In genomic region chr2:69205185-69205584, GRCm38 (mm10) we compare ENCODE assay signal across 8 mouse cellular contexts. TPM values are rescaled to one million over a fixed set of nuclear protein-coding genes. Genes with fewer than 3 reads are reported as not detected.
DNase-seq lines count a peak whose midpoint lies in the region; ATAC-seq and TF ChIP-seq lines count a peak whose summit lies in the region.

No protein-coding gene starts in this region.

- no peak for TF ChIP-seq CTCF in E14TG2a.4 (conservative IDR thresholded peaks at IDR 0.05; ENCODE audit: low read length)
- no peak for TF ChIP-seq CTCF in bone marrow macrophage, adult 2 months (IDR thresholded peaks at IDR 0.05; ENCODE audit: low read depth, low read length)
- TF ChIP-seq CTCF in hindbrain, postnatal 0 days (IDR thresholded peaks at IDR 0.05; ENCODE audit: low read depth), result no peak

- peaks cover 28% of the 10 kb centered on the region for H3K4me1 ChIP-seq in E14TG2a.4 (replicated peaks; ENCODE audit: low read depth, low read length)
- H3K4me1 ChIP-seq in bone marrow macrophage, adult 2 months (ENCODE audit: control insufficient read depth, insufficient read depth, low read length), result peaks cover 4% of the 10 kb centered on the region
- H3K4me1 ChIP-seq in hindbrain, postnatal 0 days (ENCODE audit: insufficient read depth, low read length), result peaks cover 5% of the 10 kb centered on the region; the same call in 1 of the 2 replicates
- peaks cover 27% of the 10 kb centered on the region for H3K4me1 ChIP-seq in liver, embryonic 13.5 days (replicated peaks)

- H3K27ac ChIP-seq in bone marrow macrophage, adult 2 months (ENCODE audit: insufficient read depth, low read depth, low read length), result no peak overlapping the region
- no peak overlapping the region for H3K27ac ChIP-seq in hindbrain, postnatal 0 days
- H3K27ac ChIP-seq in liver, embryonic 13.5 days, result peak overlapping the region; percentile 89

- no peaks in the 10 kb centered on the region for H3K9me3 ChIP-seq in E14TG2a.4 (ENCODE audit: low read length)
- no peaks in the 10 kb centered on the region for H3K9me3 ChIP-seq in hindbrain, postnatal 0 days (ENCODE audit: low read length)
- H3K9me3 ChIP-seq in liver, embryonic 13.5 days (replicated peaks), result no peaks in the 10 kb centered on the region

- ATAC-seq in hindbrain, postnatal 0 days, result no peak
- ATAC-seq in liver, embryonic 13.5 days (ENCODE audit: low read depth), result no peak

- DNase-seq in hindbrain, postnatal 0 days (ENCODE audit: low spot score), result no peak
- no peak for DNase-seq in liver, embryonic 13.5 days
- DNase-seq in left cerebral cortex, adult 11 months (ENCODE audit: low spot score), result no peak
- DNase-seq in spleen, postnatal 4 days (ENCODE audit: low spot score in 2 of 2), result no peak
- DNase-seq in B cell, adult 2 months, result no peak
- no peak for DNase-seq in spleen, adult 18-20 months

- H3K4me3 ChIP-seq in E14TG2a.4 (replicated peaks; ENCODE audit: low read length), result peak overlapping the region; percentile 92
- peak overlapping the region; percentile 83 for H3K4me3 ChIP-seq in bone marrow macrophage, adult 2 months (ENCODE audit: insufficient read depth, low read length)
- H3K4me3 ChIP-seq in hindbrain, postnatal 0 days (ENCODE audit: low read length), result peak overlapping the region; percentile 81
- H3K4me3 ChIP-seq in liver, embryonic 13.5 days (replicated peaks), result peak overlapping the region; percentile 94

- TF ChIP-seq POLR2A in bone marrow macrophage, adult 2 months (IDR thresholded peaks at IDR 0.05; ENCODE audit: borderline replicate concordance, low read depth, low read length), result no peak

- H3K4me2 ChIP-seq in hindbrain, postnatal 0 days (ENCODE audit: low read depth, low read length), result peak overlapping the region; percentile 98
- peak overlapping the region; percentile 80 for H3K4me2 ChIP-seq in liver, embryonic 13.5 days

- H3K9ac ChIP-seq in hindbrain, postnatal 0 days (replicated peaks; ENCODE audit: low read length), result peak overlapping the region; percentile 64
- peak overlapping the region; percentile 97 for H3K9ac ChIP-seq in liver, embryonic 13.5 days

- no peaks in the 10 kb centered on the region for H3K27me3 ChIP-seq in E14TG2a.4 (ENCODE audit: insufficient read depth, low read length)
- no peaks in the 10 kb centered on the region for H3K27me3 ChIP-seq in hindbrain, postnatal 0 days (ENCODE audit: insufficient read depth, low read length)
- H3K27me3 ChIP-seq in liver, embryonic 13.5 days, result no peaks in the 10 kb centered on the region

- 15% methylated on average over 6 of the region's 6 CpGs for WGBS in hindbrain, postnatal 0 days
- WGBS in liver, embryonic 13.5 days (ENCODE audit: insufficient replicate concordance), result 15% methylated on average over 6 of the region's 6 CpGs

- peaks cover 44% of the 10 kb centered on the region for H3K36me3 ChIP-seq in E14TG2a.4 (ENCODE audit: insufficient read depth, low read length)
- no peaks in the 10 kb centered on the region for H3K36me3 ChIP-seq in hindbrain, postnatal 0 days (ENCODE audit: insufficient read depth, low read length)
- peaks cover 28% of the 10 kb centered on the region for H3K36me3 ChIP-seq in liver, embryonic 13.5 days

RNA-seq across cellular contexts. Expression of gene Spc25, which starts 0.8 kb away (rescaled TPM):
- polyA plus RNA-seq in bone marrow macrophage, adult 2 months (2012; ENCODE audit: insufficient read depth, insufficient read length, missing spikeins), result 41.9 and 47.4 TPM in 2 replicates
- 15.1 and 17.7 TPM in 2 replicates for total RNA-seq in hindbrain, postnatal 0 days (2014; rRNA removed)
- 36.9 and 42.1 TPM in 2 replicates for polyA plus RNA-seq in hindbrain, postnatal 0 days (2015; fragmentation: Nextera tagmentation; extraction: Ambion mirVana)
- 149 and 180 TPM in 2 replicates for polyA plus RNA-seq in liver, embryonic 13.5 days (2015; fragmentation: Nextera tagmentation; extraction: Ambion mirVana)

RNA-seq across cellular contexts. Expression of gene G6pc2, which starts 5.7 kb away (rescaled TPM):
- not detected in 2 replicates for polyA plus RNA-seq in bone marrow macrophage, adult 2 months (2012; ENCODE audit: insufficient read depth, insufficient read length, missing spikeins)
- total RNA-seq in hindbrain, postnatal 0 days (2014; rRNA removed), result 0.37 TPM in 1 of 2 replicates, not detected in the other
- 0.42 and 0.65 TPM in 2 replicates for polyA plus RNA-seq in hindbrain, postnatal 0 days (2015; fragmentation: Nextera tagmentation; extraction: Ambion mirVana)
- not detected in 2 replicates for polyA plus RNA-seq in liver, embryonic 13.5 days (2015; fragmentation: Nextera tagmentation; extraction: Ambion mirVana)
